Mouse (Mus musculus): ENCODE results near the gene 4930558K02Rik.

4930558K02Rik gene

GRCm38 (mm10) chr1:161957964-161958950 lies 21.2 kb downstream of the 4930558K02Rik start:
- in situ Hi-C loops (cut with MboI, MseI): no loop called here

- in situ Hi-C loops (cut with MboI, MseI): no loop called here
Measured at GRCm38 (mm10) chr1:161955846-161956245, 23.6 kb downstream of the 4930558K02Rik start.

- in situ Hi-C loops (cut with MboI, MseI): no loop called here
Measured at GRCm38 (mm10) chr1:161952599-161952998, 26.8 kb downstream of the 4930558K02Rik start.

- in situ Hi-C loops (cut with MboI, MseI): no loop called here
Measured at GRCm38 (mm10) chr1:161951009-161951779, 28.2 kb downstream of the 4930558K02Rik start.

DNA sequence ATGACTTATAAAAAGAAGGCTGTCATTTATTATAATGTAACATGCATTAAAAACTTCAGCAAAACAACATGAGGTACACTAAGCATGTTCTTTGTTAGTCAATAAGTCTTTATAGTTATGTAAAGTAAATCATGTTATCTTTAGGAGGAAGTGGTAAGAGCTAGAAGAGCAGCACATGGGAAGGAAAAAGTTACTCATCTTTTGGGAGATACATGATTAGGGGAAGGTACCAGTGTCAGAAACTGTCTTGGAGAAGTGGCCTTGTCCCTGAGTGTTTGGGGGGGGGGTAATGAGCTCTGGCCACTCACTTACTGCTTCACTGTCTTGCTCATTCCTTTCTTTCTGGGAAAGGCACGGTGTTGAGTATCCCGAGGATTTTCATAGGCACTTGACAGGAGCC lies 37.4 kb downstream of the 4930558K02Rik start:
- in situ Hi-C loops (cut with MboI, MseI): no loop called here

- in situ Hi-C loops (cut with MboI, MseI): no loop called here
Measured at GRCm38 (mm10) chr1:161932286-161932685, 47.1 kb downstream of the 4930558K02Rik start.

DNA sequence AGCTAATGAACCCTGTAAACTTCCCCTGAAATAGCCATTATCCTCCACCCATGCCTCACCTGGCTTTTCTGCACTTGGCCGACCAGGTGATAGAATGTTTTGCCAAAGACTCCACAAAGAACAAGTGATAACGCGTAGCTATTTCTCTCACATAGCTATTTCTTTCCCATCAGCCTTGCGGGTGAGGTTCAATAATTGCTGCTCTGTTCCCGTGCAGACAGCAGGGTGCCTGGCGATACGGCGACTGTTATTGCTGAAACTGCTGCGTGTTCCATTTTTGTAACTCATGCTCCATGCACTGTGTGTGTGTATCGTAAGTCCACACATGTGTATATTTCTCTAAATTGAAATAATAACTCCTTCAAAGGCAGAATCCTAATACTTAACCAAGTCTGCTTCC lies 47.6 kb downstream of the 4930558K02Rik start:
- in situ Hi-C loops (cut with MboI, MseI): no loop called here

DNA sequence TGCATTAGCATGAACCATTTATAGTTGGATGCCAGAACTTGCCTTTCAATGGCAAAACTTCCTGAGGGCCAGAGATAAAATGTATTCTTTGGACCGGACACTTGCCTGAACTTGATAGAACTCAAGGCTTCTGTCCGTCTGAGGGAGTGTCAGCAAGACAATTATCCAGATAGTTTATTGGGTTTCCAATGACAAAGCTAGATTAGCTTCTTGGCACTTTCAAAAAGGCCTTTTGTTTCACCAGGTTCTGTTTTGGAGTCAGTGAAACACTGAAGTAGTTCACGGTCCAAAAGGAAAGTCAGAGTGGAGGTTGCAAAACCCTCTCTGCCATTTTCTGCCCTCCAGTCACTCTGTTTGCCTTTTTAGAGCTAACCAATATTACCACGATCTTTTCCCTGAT lies 48.1 kb downstream of the 4930558K02Rik start:
- in situ Hi-C loops (cut with MboI, MseI): no loop called here

GRCm38 (mm10) chr1:161927976-161928375 lies 51.5 kb downstream of the 4930558K02Rik start:
- in situ Hi-C loops (cut with MboI, MseI): loop anchor here in 1 of 2 experiments (5.0 kb wide), 1 partner anchor 39 kb away; the partner anchor contains the start of gene Pigc

- in situ Hi-C loops (cut with MboI, MseI): loop anchor here in 1 of 2 experiments (5.0 kb wide), 1 partner anchor 42 kb away; the partner anchor contains the start of gene Pigc
Measured at GRCm38 (mm10) chr1:161925281-161925805, 54.1 kb downstream of the 4930558K02Rik start.

DNA sequence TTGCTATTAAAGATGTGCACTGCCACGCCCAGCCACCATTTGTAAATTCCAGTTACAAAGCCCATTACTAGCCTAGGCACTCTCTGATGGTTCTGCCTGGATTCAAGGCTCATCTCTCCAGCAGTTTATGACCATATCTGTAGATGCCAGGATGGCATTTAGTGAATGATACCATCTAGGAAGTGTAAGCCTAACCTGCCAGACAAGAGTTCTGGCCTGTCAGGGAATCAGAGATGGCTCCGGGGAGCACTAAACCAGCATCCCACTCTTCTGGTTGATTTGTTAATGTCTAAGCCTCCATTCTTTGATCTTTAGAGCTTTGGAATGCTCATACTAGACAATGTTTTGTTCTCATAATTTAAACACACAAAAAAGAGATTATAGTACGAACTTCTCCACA lies 55.1 kb downstream of the 4930558K02Rik start:
- in situ Hi-C loops (cut with MboI, MseI): no loop called here

- in situ Hi-C loops (cut with MboI, MseI): no loop called here
Measured at GRCm38 (mm10) chr1:161921928-161922327, 57.5 kb downstream of the 4930558K02Rik start.

DNA sequence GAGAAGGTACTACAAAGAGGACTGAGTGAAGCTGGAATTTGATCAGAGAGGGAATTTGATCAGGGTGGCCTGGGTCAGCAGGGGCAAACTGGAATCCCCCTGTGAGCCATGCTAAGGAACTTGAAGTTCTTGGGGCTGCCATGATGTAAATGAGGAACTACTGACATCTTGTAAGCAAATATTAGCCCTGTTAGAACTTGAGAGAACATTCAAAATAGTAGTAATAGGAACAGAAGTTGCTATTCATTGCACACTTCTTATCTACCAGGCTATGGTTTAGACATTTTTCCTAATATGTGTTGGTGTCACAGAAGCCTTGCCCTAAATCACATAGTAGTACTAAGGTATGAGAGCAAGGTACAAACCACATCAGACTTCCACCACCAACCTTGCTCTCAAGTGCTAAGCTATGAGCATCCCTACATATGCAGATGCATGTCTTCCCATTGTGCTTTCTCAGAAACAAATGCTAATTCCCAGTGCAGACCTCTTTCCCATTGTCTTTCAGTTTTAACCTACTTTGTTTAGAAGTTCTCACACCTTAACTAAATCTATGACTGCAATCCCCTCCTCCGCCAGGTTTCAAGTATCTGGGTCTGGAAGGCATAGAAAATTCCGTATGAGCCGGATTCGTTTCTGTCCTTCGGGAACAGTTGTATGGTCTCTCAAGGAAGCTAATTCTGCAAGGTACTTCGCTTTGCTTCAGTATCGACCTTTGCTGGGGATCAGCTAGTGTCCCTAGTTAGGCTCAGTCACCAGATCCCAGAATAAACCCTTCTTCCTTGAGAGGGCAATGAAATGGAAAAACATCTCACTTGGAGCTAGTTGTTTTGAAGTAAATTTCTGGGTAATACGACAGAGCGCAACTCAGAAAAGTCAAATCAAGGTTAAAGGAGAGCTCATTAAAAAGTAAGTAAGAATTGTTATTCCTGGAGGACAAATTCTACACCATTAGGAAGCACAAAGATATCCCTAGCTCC lies 58.7 kb downstream of the 4930558K02Rik start:
- in situ Hi-C loops (cut with MboI, MseI): no loop called here

GRCm38 (mm10) chr1:161919594-161919993 lies 59.8 kb downstream of the 4930558K02Rik start:
- in situ Hi-C loops (cut with MboI, MseI): no loop called here

- in situ Hi-C loops (cut with MboI, MseI): no loop called here
Measured at GRCm38 (mm10) chr1:161918682-161919372, 60.6 kb downstream of the 4930558K02Rik start.

DNA sequence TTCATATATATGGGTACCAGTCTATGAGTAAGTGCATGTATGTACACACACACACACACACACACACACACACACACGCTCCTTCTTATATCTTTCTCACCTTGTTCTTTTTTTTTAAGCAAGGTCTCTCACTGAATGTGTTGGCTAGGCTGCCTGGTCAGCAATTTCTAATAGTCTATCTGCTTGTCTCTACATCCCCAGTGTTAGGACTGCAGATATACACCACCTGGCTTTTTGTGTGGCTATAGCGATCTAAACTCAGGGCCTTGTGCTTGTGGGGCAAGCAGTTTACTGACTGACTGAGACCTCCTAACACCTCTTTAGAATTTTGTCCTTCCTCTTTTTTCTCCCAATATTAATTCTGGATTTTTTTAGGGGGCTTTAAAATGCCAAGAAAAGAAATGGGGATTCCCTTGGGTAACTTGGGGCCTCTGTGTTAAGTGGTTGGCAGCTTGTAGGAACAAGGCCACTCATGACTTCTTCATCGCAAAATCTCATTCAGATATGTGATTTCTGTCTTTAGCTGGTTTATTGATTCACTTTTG lies 61.4 kb downstream of the 4930558K02Rik start:
- in situ Hi-C loops (cut with MboI, MseI): no loop called here

GRCm38 (mm10) chr1:161916036-161916435 lies 63.4 kb downstream of the 4930558K02Rik start:
- in situ Hi-C loops (cut with MboI, MseI): no loop called here

GRCm38 (mm10) chr1:161913648-161913984 lies 65.8 kb downstream of the 4930558K02Rik start:
- in situ Hi-C loops (cut with MboI, MseI): no loop called here

DNA sequence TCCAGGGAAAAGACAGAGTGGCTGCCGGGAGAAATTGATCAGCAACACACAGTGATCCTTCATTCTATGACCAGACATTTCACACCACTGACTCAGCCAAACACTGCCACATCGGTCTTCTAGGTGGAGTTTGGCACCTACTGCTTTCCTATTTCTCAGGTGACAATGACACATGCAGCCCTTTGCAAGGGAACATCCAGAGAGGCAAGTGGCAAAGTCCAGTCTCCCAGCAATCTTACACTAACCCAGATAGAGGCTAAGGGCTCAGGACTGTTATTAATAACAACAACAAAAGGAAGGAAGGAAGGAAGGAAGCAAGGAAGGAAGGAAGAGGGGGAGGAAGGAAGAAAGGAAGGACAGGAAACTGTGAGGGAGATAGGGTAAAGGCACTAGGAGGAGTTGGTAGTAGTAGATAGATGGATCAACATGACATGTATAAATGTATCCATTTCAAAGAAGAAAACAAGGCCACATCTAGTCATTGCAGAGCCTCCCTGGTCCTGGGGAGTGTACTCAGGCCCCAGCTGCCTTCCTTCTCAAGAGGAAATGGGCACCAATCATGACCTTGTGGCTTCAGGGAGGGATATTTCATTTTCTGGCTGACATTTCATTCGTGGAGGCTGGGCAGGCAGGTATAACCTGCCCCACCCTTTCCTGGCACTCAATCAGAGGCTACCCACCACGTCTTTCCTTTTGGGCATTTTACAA lies 66.3 kb downstream of the 4930558K02Rik start:
- in situ Hi-C loops (cut with MboI, MseI): no loop called here
